Mouse (Mus musculus): ENCODE data around the gene Map4k2. TPM values are rescaled to one million over a fixed set of nuclear protein-coding genes. Genes with fewer than 3 reads are reported as not detected.

The Map4k2 gene
- total and polyA plus RNA-seq, 3 experiments: 55.5 to 119 (median 95.2) TPM

GRCm38 (mm10) chr19:6331178-6331577 lies 9.8 kb upstream of the Map4k2 start:
- Histone ChIP-seq H3K9me3 (replicated peaks; ENCODE audit: low read length) (no peaks in the 10 kb centered on the region), H3K79me2 (replicated peaks; ENCODE audit: control insufficient read depth, extremely low read depth, insufficient read depth, poor library complexity, severe bottlenecking) (peaks cover 8% of the 10 kb centered on the region), H3K9ac (ENCODE audit: insufficient read depth, low read depth) (peak overlapping the region; percentile 49; the same call in 1 of the 2 replicates), H3K4me2 (ENCODE audit: insufficient read depth, low read depth, poor library complexity, severe bottlenecking) (peak overlapping the region; percentile 57), H3K27ac (ENCODE audit: insufficient read depth, low read depth) (no peak overlapping the region), H3K4me1 (ENCODE audit: control insufficient read depth in 1 of 2, insufficient read depth in 2 of 2) (peaks cover 8 to 33% of the 10 kb centered on the region in 2 experiments), H3K27me3 (replicated peaks) (no peaks in the 10 kb centered on the region), H3K36me3 (replicated peaks in 1 of 2; ENCODE audit: control insufficient read depth in 1 of 2, insufficient read depth in 1 of 2, low read length in 1 of 2) (peaks cover 0 to under 1% of the 10 kb centered on the region in 2 experiments), H3K4me3 (replicated peaks in 1 of 3; ENCODE audit: low read depth in 2 of 3, low read length in 2 of 3, poor library complexity in 1 of 3) (no peak overlapping the region)
- no peak for DNase-seq (ENCODE audit: extremely low read depth)
- in situ Hi-C loops (cut with MboI; ENCODE audit: low pct_ligation_motif_present, low pct_unique_long_range_greater_than_20kb, low sequenced_read_pairs) (no loop called here), dilution Hi-C loops (cut with MboI; ENCODE audit: extremely low pct_ligation_motif_present, extremely low pct_unique_long_range_greater_than_20kb, low sequenced_read_pairs) (no loop called here)
- no peak for TF ChIP-seq IRF4 (IDR thresholded peaks at IDR 0.05; ENCODE audit: low read depth, low read length)
- TF ChIP-seq RCOR1 (conservative IDR thresholded peaks at IDR 0.05; ENCODE audit: low read depth, low read length): no peak
- no peak for TF ChIP-seq USF1 (IDR thresholded peaks at IDR 0.05; ENCODE audit: low read depth, low read length)
- TF ChIP-seq SMC3 (IDR thresholded peaks at IDR 0.05; ENCODE audit: low read depth, low read length): no peak
- no peak for TF ChIP-seq CHD1 (IDR thresholded peaks at IDR 0.05; ENCODE audit: low read depth, low read length)
- TF ChIP-seq MYC (IDR thresholded peaks at IDR 0.05; ENCODE audit: low read depth, low read length): no peak
- no peak for TF ChIP-seq CHD2 (IDR thresholded peaks at IDR 0.05; ENCODE audit: low read length)
- no peak for TF ChIP-seq ZKSCAN1 (IDR thresholded peaks at IDR 0.05; ENCODE audit: borderline replicate concordance, low read depth, low read length)
- TF ChIP-seq KAT2A (IDR thresholded peaks at IDR 0.05; ENCODE audit: insufficient replicate concordance, low read length): no peak
- no peak for TF ChIP-seq ELF1 (IDR thresholded peaks at IDR 0.05; ENCODE audit: low read depth, low read length)
- TF ChIP-seq POLR2A (IDR thresholded peaks at IDR 0.05; ENCODE audit: low read depth, low read length): no peak
- no peak for TF ChIP-seq NELFE (IDR thresholded peaks at IDR 0.05; ENCODE audit: low read depth, low read length)

GRCm38 (mm10) chr19:6331719-6332516 lies 9.0 kb upstream of the Map4k2 start:
- in situ Hi-C loops (cut with MboI; ENCODE audit: low pct_ligation_motif_present, low pct_unique_long_range_greater_than_20kb, low sequenced_read_pairs): no loop called here
- Histone ChIP-seq H3K9me3 (replicated peaks; ENCODE audit: low read length) (no peaks in the 10 kb centered on the region), H3K9ac (ENCODE audit: insufficient read depth, low read depth) (peak overlapping the region; percentile 49; the same call in 1 of the 2 replicates), H3K4me1 (ENCODE audit: control insufficient read depth in 1 of 2, insufficient read depth in 2 of 2) (peaks cover 12 to 40% of the 10 kb centered on the region in 2 experiments), H3K27ac (ENCODE audit: insufficient read depth, low read depth) (no peak overlapping the region), H3K79me2 (replicated peaks; ENCODE audit: control insufficient read depth, extremely low read depth, insufficient read depth, poor library complexity, severe bottlenecking) (peaks cover 13% of the 10 kb centered on the region), H3K36me3 (replicated peaks in 1 of 2; ENCODE audit: control insufficient read depth in 1 of 2, insufficient read depth in 1 of 2, low read length in 1 of 2) (peaks cover 3 to 5% of the 10 kb centered on the region in 2 experiments), H3K27me3 (replicated peaks) (no peaks in the 10 kb centered on the region), H3K4me2 (ENCODE audit: insufficient read depth, low read depth, poor library complexity, severe bottlenecking) (peak overlapping the region; percentile 57), H3K4me3 (replicated peaks in 1 of 3; ENCODE audit: low read depth in 2 of 3, low read length in 2 of 3, poor library complexity in 1 of 3) (peak overlapping the region in 1 of 3 experiments; percentile 16)
- dilution Hi-C loops (cut with MboI; ENCODE audit: extremely low pct_ligation_motif_present, extremely low pct_unique_long_range_greater_than_20kb, low sequenced_read_pairs): no loop called here
- DNase-seq (ENCODE audit: extremely low read depth): peak; percentile 73
- TF ChIP-seq ZKSCAN1 (IDR thresholded peaks at IDR 0.05; ENCODE audit: borderline replicate concordance, low read depth, low read length): no peak
- no peak for TF ChIP-seq JUND (conservative IDR thresholded peaks at IDR 0.05; ENCODE audit: low read depth, low read length)
- no peak for TF ChIP-seq KAT2A (IDR thresholded peaks at IDR 0.05; ENCODE audit: insufficient replicate concordance, low read length)
- TF ChIP-seq NELFE (IDR thresholded peaks at IDR 0.05; ENCODE audit: low read depth, low read length): no peak; the same call in 1 of the 2 replicates
- no peak for TF ChIP-seq POLR2A (IDR thresholded peaks at IDR 0.05; ENCODE audit: low read depth, low read length)
- no peak for TF ChIP-seq TCF12 (IDR thresholded peaks at IDR 0.05; ENCODE audit: low read depth, low read length)
- no peak for TF ChIP-seq USF1 (IDR thresholded peaks at IDR 0.05; ENCODE audit: low read depth, low read length)
- 0 out of 2 replicates have a peak, but pooled peaks have one; percentile 24 for TF ChIP-seq MYC (IDR thresholded peaks at IDR 0.05; ENCODE audit: low read depth, low read length)
- no peak for TF ChIP-seq BHLHE40 (IDR thresholded peaks at IDR 0.05; ENCODE audit: low read depth, low read length)
- no peak for TF ChIP-seq CHD2 (IDR thresholded peaks at IDR 0.05; ENCODE audit: low read length)
- no peak for TF ChIP-seq MAX (IDR thresholded peaks at IDR 0.05; ENCODE audit: low read length)
- peak; percentile 51 for TF ChIP-seq ZC3H11A (IDR thresholded peaks at IDR 0.05; ENCODE audit: low read depth, low read length)
- TF ChIP-seq MAFK (IDR thresholded peaks at IDR 0.05; ENCODE audit: insufficient replicate concordance, low read length): no peak
- peak; percentile 81; the same call in 1 of the 2 replicates for TF ChIP-seq SIN3A (IDR thresholded peaks at IDR 0.05; ENCODE audit: low read length)
- no peak for TF ChIP-seq ZMIZ1 (IDR thresholded peaks at IDR 0.05; ENCODE audit: low read depth, low read length)
- TF ChIP-seq POLR2AphosphoS2 (IDR thresholded peaks at IDR 0.05; ENCODE audit: low read depth, low read length): no peak
- TF ChIP-seq NRF1 (IDR thresholded peaks at IDR 0.05; ENCODE audit: low read depth, low read length): no peak
- TF ChIP-seq EP300 (IDR thresholded peaks at IDR 0.05; ENCODE audit: low read length): no peak
- TF ChIP-seq HCFC1 (IDR thresholded peaks at IDR 0.05; ENCODE audit: low read depth, low read length): peak; percentile 24; the same call in 1 of the 2 replicates
- no peak for TF ChIP-seq GABPA (IDR thresholded peaks at IDR 0.05; ENCODE audit: insufficient replicate concordance, low read depth, low read length)
- no peak for TF ChIP-seq JUN (IDR thresholded peaks at IDR 0.05; ENCODE audit: insufficient read depth, low read depth, low read length)
- peak; percentile 70 for TF ChIP-seq IRF4 (IDR thresholded peaks at IDR 0.05; ENCODE audit: low read depth, low read length)
- no peak for TF ChIP-seq MAZ (IDR thresholded peaks at IDR 0.05; ENCODE audit: low read depth, low read length)
- no peak for TF ChIP-seq TBP (conservative IDR thresholded peaks at IDR 0.05; ENCODE audit: low read depth, low read length)
- TF ChIP-seq UBTF (IDR thresholded peaks at IDR 0.05; ENCODE audit: low read depth, low read length): no peak
